Mouse (Mus musculus): ENCODE data around the gene Gm40193.
"Not testable (repeated sequence)": the region's sequence is repeated elsewhere in the genome, so short reads cannot be mapped to it uniquely, and the experiment has no call there.

The Gm40193 gene

DNA sequence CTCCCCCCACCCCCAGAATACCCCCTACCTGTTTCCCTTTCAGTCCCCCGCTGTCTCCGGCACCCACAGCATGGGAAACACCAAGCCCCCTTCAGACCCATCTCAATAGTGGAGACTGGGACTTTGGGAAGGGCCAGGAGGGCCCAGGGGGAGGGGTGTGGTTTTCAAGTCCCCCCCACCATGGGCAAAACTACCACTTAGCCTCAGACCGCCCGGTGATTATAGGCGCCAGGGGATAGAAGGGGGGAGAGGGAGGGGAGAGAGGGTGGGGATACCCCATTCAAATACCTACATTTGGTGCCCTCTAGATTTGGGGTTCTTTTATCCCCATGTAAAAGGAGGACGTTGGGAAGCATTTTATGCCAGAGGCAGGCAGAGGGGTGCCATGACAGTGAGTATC lies at the start of gene Gm40193:
TSS of gene Gm40193 (minus strand) at position 101 of the 400 bp plus-strand sequence.
- DNase-seq (ENCODE audit: low spot score in 2 of 2): no peak

DNA sequence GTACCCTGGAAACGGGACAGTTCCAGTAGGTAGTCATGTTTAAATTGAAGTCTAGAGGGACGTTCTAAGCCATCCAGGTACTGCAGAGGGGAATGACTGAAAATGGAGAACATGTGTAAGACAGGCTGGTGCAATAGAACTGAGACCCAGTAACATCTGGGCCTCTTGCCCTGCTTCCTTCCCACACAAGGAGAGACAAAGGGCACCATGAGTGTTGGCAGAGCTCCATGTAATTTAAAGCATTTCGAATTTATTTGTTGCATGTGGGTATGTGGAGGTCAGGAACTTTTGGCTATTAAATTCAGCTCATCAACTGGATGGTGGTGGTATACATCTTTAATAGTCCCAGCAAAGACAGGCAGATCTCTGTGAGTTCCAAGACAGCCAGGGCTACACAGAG lies 49.5 kb upstream of the Gm40193 start:
- DNase-seq (ENCODE audit: low spot score in 2 of 2): no peak

DNA sequence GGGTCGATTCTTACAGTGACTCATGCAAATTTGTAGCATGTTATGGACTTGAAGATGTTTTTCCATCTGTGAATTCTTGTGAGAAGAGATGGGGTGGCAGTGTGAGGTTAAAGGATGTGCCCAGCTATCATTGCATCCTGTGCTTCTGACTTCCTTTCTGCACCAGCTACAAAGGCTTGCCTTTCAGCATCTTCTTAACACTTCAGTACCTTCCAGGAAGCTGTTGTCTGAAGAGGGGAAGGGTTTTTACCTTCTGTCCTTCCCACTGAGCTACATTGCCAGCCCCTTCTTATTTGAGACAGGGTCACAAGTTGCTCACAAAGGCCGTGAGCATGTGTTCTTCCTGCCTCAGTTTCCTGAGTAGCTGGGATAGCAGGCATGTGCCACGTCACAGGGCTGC lies 48.2 kb upstream of the Gm40193 start:
- no peak for DNase-seq (ENCODE audit: low spot score in 2 of 2)

DNA sequence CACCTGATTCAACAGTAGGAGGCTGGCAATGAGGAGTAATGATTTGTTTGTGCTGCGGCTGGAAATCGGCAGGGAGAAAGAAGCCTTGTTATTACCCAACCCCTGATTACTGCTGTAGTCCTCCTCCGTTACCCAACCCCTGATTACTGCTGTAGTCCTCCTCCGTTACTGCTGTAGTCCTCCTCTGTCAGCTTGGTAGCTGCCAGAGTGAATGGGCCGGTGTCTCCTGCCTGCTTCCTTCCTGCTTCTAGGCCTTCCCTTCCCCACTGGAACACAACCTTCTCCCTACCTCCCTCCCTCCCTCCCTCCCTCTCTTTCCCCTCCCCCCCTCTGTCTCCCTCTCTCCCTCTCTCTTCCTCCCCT lies 47.6 kb upstream of the Gm40193 start:
- DNase-seq (ENCODE audit: low spot score in 2 of 2): no peak

DNA sequence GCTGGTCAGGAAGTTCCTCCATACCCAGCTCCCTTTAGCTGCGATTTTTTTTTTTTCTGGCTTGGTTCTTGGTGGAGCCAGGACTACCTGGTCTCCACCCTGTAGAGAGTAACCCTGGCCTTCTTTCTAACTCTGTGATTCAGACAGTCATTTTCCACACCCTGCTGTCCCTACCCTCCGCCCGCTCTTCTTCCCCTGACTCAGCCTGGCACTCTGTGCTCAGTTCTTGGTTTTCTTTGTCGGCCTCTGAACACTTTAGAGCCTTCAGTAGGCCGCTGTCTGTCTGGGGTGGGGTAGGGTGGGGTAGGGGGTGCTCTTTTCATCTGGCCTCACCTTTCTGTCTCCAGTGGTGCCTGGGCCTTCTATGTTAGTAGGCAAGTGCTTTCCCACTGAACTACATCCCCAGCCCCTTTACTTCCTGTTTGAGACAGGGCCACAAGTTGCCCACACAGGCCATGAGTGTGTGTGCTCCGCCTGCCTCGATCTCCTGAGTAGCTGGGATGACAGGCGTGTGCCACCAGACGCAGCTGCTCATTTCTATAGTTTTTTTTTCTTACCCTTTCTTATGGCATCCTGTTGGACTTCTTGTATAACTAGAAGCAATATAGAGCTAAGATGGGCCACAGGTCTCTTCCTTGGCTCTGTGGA lies 47.1 kb upstream of the Gm40193 start:
- no peak for DNase-seq (ENCODE audit: low spot score in 2 of 2)

DNA sequence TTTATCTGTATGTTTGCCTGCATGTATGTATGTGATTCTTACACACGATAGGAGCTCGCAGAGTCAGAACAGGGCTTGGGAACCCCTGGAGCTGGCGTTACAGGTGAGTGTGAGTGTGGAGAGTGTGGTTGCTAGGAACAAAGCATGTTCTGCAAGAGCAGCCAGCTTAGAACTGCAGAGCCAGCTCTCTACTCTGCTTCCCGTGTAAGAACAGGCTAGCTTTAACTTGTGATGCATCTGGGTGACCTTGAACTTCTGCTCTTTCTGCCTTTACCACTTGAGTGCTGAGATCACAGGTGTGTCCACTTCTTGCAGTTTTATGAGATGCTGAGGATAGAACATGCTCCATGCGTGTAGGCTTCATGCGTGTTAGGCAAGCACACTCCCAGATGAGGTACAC lies 46.2 kb upstream of the Gm40193 start:
- DNase-seq (ENCODE audit: low spot score in 2 of 2): no peak

DNA sequence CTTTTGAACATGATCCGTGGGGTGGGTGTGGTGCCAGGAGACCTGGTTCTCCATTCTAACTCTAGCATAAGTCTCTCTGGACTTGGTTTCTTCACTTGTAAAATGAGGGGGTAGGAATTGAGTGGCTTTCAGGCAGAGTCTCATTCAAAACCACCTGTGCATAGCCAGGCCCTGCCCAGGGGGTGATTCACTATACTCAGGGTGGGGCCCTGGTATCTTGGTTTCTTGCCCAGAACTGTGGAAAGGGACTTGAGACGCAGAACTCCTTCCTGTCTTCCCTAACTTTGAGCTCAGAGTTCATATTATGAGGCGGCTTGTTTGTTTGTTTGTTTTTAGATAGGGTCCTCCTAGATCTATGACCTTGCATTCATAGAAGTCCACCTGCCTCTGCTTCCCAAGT lies 44.5 kb upstream of the Gm40193 start:
- no peak for DNase-seq (ENCODE audit: low spot score in 2 of 2)

DNA sequence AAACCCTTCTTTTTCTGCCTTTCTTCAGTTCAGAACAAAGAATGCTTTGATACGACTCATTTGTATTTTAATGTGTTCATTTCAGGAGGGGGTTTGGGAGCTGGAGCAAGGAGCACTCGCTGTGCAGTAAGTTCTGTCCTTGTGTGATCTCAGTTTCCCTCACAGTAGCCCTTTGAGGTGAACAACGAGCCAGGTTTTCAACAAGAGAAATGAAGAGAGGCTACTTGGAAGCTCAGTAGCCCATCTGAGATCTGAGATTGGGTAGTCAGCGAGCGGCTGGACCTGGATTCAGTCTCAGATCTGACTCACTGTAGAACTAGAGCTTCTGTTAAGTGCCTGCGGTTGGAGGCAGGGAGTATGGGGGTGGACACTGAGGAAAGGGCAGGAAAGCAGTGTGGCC lies 41.1 kb upstream of the Gm40193 start:
- DNase-seq (ENCODE audit: low spot score in 2 of 2): no peak

DNA sequence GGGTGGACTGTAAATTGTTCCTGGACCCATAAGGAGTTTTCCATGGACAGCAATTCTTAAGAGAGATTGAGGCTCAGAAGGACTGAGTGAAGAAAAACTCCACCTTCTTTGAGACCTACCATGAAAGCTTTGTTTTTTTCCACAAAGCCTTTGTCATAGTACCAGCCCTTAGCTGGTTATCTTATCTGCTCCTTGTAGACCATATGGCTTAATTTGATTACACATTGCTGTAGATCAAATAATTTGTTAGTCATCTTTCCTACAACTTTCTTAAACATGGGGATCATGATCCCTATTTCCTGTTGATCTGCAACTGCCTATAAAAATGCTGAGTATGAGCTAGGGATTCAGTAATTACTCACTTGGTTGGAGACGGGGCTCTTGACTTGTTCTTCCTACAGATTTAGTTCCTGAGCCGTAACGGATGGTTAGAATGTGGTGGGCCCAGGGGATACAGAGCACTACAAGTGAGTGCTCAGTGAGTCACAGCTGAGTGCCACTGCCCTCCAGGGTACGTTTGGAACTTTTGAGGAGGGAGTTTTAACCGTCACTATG lies 39.7 kb upstream of the Gm40193 start:
- no peak for DNase-seq (ENCODE audit: low spot score in 2 of 2)

DNA sequence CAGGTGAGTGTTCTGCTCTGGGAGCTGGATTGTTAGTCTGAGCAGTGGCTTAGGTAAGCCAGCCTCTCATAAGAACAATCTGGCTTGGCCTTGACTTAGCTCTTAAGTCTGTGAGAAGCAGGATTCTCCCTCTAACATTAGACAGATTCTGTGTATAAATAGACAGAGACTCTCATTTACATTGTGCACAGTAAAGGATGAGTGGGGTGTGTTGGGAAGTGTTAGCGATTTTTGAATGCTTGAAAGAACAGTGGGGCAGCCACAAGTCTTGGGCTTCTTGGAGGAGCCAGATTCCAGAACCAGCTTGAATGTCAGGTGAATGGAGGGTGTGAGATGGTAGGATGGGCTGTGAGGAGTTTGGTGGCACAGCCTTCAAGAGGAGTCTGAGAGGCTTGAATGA lies 38.9 kb upstream of the Gm40193 start:
- DNase-seq (ENCODE audit: low spot score in 2 of 2): no peak

DNA sequence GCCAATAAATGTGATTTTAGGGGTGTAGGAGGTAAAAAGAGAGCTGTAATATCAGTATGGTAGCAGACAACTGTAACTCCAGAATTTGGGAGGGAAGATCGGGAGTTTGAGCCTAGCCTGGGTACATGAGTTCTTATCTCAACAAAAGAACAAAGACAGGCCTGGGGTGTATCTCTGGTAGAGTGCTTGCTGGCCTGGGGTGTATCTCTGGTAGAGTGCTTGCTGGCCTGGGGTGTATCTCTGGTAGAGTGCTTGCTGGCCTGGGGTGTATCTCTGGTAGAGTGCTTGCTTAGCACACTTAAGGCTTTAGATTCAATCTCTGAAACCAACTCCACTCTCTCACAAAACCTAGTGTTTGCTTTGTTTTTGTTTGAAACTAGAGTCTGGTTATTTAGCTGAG lies 37.9 kb upstream of the Gm40193 start:
- DNase-seq (ENCODE audit: low spot score in 2 of 2): not testable (repeated sequence)

DNA sequence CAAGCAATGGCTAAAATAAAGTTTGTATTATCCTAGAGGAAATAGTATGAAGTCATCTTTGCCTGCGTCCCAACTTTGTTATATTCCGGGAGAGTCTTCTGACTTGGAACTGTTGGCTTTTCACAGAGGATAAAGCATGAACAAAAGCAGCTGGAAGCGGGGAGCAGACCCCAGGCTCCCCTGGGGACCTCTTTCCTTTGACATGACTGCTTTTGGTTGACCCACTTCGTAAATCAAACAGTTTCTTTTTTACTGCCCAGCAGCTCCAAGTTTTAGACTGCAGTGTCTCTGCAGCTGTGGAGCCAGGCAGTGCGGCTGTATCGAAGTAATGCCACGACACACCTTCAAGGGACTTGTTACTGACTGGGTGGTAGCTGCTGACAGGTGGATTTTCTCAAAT lies 33.8 kb upstream of the Gm40193 start:
- DNase-seq (ENCODE audit: low spot score in 2 of 2): no peak

DNA sequence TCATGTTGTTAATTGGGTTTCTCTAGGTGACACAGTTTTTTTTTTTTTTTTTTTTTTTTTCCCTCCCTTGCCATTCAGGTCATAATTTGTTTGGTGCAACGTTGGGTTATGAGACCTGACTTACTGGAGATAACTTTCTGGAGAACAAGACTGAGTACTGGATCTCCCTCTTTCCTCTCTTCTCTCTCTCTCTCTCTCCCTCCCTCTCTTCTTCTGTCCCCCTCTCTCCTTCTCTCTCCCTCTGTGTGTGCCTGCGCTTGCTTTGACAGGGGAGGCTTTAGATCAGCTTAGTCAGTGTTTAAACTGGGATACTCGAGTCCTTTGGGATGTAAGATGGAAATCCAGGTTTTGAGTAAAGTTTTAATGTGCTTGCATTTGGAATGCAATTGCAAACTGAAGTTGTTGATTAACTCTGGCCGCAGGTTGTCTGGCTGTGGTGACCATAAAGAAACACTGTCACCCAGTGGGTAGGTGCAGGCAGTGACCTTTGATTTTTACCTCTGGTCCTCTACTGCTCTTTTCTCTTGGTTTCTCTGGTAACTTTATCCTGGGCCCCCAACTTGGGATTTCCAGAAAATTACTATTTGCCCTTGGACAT lies 31.6 kb upstream of the Gm40193 start:
- DNase-seq (ENCODE audit: low spot score in 2 of 2): no peak

DNA sequence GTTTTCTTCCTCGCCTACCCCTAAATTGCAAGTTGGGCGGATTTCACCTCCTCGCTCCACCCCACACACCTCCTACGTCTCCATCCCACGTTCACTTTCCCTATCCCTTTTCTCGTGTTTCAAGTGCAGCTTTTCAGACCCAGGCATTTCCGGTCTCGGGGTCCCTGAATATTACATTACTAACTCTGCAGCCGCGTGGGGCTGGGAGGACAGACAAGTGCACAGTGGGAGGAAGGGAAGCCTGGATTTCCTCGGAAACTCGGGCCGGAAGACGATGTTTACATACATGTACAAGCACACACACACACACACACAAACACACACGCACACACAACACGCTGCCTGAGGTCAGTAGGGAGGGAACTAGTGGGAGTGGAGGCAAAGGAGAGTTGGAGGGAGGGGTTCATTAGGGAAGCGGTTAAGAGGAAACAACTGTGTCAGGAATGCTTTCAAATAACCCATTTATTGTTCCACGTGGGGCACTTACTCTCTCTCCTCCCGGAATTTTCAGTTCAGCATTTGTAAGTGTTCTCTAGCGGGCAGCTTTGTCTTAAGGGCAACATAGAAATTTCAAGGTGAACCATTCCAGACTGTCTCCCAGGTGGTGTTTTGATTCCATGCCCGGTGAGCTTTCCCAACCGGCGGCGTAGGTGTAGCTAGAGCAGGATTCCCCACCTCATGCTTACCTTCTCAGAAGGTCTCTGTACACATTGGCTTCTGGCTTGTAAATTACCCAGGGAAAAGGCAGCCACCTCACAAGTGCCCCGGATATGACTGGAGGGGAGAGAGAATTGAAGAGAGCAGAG lies 30.9 kb upstream of the Gm40193 start:
- DNase-seq (ENCODE audit: low spot score in 2 of 2): no peak

DNA sequence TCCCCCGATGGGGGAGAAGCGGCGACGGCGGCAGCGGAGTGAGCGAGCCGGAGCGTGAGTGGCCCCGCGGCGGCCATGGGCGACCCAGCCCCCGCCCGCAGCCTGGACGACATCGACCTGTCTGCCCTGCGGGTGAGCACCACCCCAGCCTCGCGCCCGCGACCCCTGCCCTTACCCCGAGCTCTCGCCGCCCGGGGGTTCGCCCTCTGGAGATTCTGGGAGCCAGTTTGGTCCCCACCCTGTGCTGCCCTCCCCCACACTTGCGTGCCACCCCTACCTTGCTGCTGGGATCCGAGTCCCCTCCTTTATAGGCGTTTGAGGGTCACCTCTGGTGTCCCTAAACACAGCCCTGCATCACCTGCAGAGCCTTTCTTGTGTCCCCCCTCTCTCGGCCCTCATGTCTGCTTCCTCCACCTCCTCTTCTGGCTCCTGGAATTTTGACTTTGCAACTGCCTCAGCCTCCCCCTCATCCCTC lies 30.3 kb upstream of the Gm40193 start:
- DNase-seq (ENCODE audit: low spot score in 2 of 2): no peak

DNA sequence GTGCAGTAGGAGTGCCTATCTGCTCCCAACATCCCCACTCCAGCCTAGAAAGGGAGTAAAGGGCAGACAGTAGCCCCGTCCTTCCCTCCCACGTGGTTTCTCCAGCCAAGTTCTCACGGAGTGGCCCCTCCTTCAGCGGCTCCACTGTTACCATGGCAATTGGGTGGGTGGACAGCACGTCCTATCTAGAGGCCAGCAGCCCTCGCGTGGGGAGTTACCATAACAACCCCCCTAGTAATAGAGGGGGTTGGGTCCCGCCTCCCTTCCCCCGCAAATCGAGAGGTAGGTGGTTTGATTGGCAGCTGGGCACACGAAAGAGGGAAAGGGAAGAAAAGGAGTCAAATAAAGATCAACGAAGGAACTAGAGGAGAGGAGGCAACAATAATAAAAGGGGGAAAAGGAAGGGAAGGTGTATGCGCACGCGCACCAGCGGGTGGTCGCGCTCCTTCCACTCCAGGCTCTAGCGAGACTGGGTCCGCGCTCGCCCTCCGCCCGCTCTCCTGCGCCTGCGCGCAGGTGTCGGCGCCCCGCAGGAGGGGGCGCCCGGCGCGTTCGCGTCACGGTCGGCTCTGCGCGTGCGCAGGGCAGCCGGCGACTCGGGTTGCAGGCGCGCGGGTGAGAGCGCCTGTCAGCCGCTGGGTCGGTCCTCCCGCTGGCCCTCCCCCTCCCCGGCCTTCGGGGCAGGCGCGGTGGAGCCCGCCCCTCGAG lies 29.7 kb upstream of the Gm40193 start, which contains the start of gene Mink1:
TSS of gene Mink1 (plus strand) at position 595 of the 708 bp plus-strand sequence.
- DNase-seq (ENCODE audit: low spot score in 2 of 2): peak; percentile 79 to 86

DNA sequence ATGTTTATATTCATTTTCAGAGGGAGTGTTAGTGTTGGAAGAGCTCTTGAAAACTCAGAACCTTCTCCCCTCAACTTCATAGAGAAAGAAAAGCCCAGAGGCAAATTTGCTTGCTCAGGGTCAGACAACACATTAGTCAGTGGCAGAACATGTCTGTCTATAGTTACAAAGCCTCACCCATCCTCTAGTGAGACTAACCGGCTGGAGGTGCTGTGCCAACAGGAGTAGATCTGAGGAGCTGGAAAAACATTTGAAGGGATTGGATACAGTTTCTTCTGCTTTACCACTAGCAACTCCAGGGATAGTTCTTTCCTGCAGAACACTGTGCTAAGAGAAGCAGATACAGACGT lies 29.2 kb upstream of the Gm40193 start:
- no peak for DNase-seq (ENCODE audit: low spot score in 2 of 2)

DNA sequence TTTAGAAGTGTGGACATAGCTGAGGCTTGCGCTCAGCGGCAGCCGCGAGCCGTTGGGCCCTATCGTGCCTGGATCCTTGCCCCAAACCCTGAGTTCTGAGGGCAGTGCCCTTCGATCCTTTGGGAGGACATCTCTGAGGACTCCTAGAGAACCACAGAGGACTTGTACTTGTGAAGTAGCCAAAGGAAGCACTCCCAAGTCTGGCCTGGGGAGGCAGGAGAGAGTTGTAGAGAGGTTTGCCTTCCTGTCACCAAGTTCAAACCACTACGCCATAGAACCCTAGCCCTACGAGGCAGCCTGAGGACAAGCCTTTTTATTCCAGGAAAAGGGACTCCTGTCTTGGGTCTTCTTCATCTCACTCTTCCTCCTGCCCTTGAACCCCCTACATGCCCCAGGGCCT lies 24.8 kb upstream of the Gm40193 start:
- no peak for DNase-seq (ENCODE audit: low spot score in 2 of 2)

DNA sequence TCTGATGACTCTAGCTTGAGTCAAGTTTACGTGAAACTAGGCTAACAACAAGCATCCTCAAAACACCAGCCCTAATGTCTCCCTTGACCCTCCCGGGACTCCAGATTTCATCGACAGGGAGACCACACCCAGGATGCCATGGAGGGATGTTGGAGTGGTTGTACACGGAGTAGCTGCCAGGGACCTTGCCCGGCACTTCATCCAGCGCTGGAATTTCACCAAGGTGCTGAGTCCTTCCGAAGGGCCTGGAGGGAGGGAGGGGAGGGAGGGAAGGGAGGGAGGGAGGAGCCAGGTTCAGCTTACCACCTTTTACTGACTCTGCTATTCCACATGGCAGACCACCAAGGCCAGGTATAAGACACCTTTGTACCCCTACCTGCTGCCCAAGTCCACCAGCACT lies 21.2 kb upstream of the Gm40193 start:
- DNase-seq (ENCODE audit: low spot score in 2 of 2): no peak

DNA sequence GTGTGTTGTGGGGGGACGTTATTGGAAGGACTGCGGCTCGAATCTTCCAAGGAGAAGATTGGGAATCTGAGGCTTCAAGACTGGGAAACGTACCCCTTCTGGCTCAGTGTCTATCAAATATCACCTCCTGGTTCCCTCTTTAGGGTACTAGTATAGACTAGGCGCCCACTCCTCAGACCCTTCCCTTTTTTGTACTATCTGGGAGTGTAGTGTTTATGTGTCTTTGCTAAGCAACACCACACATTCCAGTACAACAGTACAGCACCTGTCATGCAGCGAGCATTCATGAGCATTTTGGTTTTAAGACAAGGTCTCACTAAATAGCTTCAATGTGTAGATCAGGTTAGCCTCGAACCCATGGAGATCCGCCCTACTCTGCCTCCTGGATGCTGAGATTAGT lies 18.8 kb upstream of the Gm40193 start:
- DNase-seq (ENCODE audit: low spot score in 2 of 2): no peak

DNA sequence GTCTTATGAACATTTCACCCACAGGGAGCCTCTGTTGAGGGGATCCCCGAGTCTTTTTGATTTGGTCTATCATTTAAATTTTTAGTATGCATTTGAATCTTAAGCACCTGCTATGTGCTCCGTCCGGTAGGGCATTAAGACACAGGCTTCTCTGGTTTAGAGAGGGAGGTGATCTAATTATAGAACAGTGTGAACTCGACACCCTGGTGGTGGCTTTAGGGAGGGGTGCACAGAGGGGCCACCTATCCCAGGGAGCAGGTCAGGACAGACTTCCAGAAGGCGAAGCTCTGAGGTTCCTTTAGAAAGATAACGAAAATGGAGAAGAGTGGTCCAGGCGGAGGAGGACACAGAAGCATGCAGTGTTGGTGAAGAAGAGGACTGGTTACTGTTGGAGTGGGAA lies 11.8 kb upstream of the Gm40193 start:
- DNase-seq (ENCODE audit: low spot score in 2 of 2): no peak

DNA sequence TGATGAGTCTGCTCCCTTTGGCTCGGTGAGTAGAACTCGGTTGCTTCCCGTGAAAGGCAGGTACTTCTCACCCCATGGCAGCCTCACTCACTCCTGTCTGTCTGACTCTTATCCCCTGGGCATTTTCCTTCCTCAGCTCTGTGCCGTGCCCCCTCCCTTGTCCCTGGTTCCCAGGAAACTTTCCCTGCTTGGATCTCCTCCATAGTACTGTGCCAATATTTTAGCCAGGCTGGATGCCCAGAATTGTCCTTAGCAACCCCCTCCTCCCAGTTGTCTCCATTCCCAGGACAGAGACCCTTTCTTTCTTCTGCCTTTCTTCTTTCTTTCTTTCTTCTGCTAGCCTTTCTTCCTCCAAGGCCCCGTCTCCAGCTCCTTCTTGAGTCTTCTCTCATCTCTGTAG lies 8.7 kb upstream of the Gm40193 start:
- no peak for DNase-seq (ENCODE audit: low spot score in 2 of 2)

Measured in frontal cortex, postnatal 14 days (tissue).